17 mouse cellular contexts compared by ENCODE assay signal in genomic region chr5:34523958-34524485, GRCm38 (mm10). TPM values are rescaled to one million over a fixed set of nuclear protein-coding genes. Genes with fewer than 3 reads are reported as not detected.
DNase-seq lines count a peak whose midpoint lies in the region; ATAC-seq and TF ChIP-seq lines count a peak whose summit lies in the region.
"Had no signal": no experiment of that assay in that cellular context is flagged by ENCODE, and none has a peak within 500 bp of the region (broad histone marks: within the 10 kb centered on the region; RNA-seq: fewer than 3 reads in every experiment).

No protein-coding gene starts in this region.

- H3K27me3 ChIP-seq in intestine, postnatal 0 days (replicated peaks; ENCODE audit: control insufficient read depth, insufficient read depth, low read length) = no peaks in the 10 kb centered on the region
- H3K27me3 ChIP-seq in intestine, embryonic 15.5 days (replicated peaks) = no peaks in the 10 kb centered on the region
- H3K27me3 ChIP-seq in midbrain, embryonic 11.5 days (ENCODE audit: control insufficient read depth, insufficient read depth, low read length) = peaks cover 4% of the 10 kb centered on the region
- no peaks in the 10 kb centered on the region for H3K27me3 ChIP-seq in midbrain, embryonic 16.5 days (ENCODE audit: control insufficient read depth, insufficient read depth, low read depth, low read length)
- H3K27me3 ChIP-seq in cerebellum, adult 2 months (ENCODE audit: control insufficient read depth, insufficient read depth, low read length) = no peaks in the 10 kb centered on the region
- H3K27me3 ChIP-seq: embryonic facial prominence, embryonic 15.5 days; lung, embryonic 15.5 days; Patski had no signal

- no peak overlapping the region for H3K9ac ChIP-seq in intestine, postnatal 0 days (ENCODE audit: low read depth, low read length)
- no peak overlapping the region for H3K9ac ChIP-seq in intestine, embryonic 15.5 days
- H3K9ac ChIP-seq in midbrain, embryonic 11.5 days (ENCODE audit: low read length) = no peak overlapping the region
- H3K9ac ChIP-seq in midbrain, embryonic 16.5 days (ENCODE audit: low read depth, low read length) = no peak overlapping the region
- H3K9ac ChIP-seq: embryonic facial prominence, embryonic 15.5 days; forebrain, embryonic 12.5 days; hindbrain, embryonic 15.5 days; kidney, embryonic 15.5 days; lung, embryonic 15.5 days had no signal

- no peak for ATAC-seq in intestine, postnatal 0 days
- no peak for ATAC-seq in intestine, embryonic 15.5 days
- no peak for ATAC-seq in midbrain, embryonic 11.5 days (ENCODE audit: low FRiP score)
- no peak for ATAC-seq in midbrain, embryonic 16.5 days
- ATAC-seq: Patski had no signal

- 61% methylated on average over 4 of the region's 4 CpGs for WGBS in intestine, postnatal 0 days
- 60% methylated on average over 4 of the region's 4 CpGs for WGBS in intestine, embryonic 15.5 days
- 65% methylated on average over 4 of the region's 4 CpGs for WGBS in midbrain, embryonic 11.5 days
- 65% methylated on average over 4 of the region's 4 CpGs for WGBS in midbrain, embryonic 16.5 days
- 79% methylated on average over 4 of the region's 4 CpGs for WGBS in cerebellum, adult 2 months

- H3K27ac ChIP-seq in intestine, postnatal 0 days (ENCODE audit: low read depth, low read length) = no peak overlapping the region
- no peak overlapping the region for H3K27ac ChIP-seq in intestine, embryonic 15.5 days
- no peak overlapping the region for H3K27ac ChIP-seq in midbrain, embryonic 11.5 days (ENCODE audit: low read depth, low read length)
- H3K27ac ChIP-seq in midbrain, embryonic 16.5 days (ENCODE audit: low read length) = no peak overlapping the region
- no peak overlapping the region for H3K27ac ChIP-seq in cerebellum, adult 2 months (ENCODE audit: insufficient read depth, low read length)
- H3K27ac ChIP-seq: embryonic facial prominence, embryonic 15.5 days; forebrain, embryonic 12.5 days; hindbrain, embryonic 15.5 days; kidney, embryonic 15.5 days; lung, embryonic 15.5 days; midbrain, embryonic 10.5 days had no signal

- H3K4me2 ChIP-seq in intestine, postnatal 0 days (replicated peaks; ENCODE audit: low read depth) = no peak overlapping the region
- no peak overlapping the region for H3K4me2 ChIP-seq in intestine, embryonic 15.5 days (replicated peaks)
- no peak overlapping the region for H3K4me2 ChIP-seq in midbrain, embryonic 11.5 days
- no peak overlapping the region for H3K4me2 ChIP-seq in midbrain, embryonic 16.5 days (ENCODE audit: low read length)
- H3K4me2 ChIP-seq: embryonic facial prominence, embryonic 15.5 days; forebrain, embryonic 12.5 days; hindbrain, embryonic 15.5 days; kidney, embryonic 15.5 days; lung, embryonic 15.5 days had no signal

- no peak for TF ChIP-seq POLR2A in cerebellum, adult 2 months (IDR thresholded peaks at IDR 0.05; ENCODE audit: borderline replicate concordance, insufficient read depth, low read length)

- peak; percentile 41 for TF ChIP-seq CTCF in intestine, postnatal 0 days (IDR thresholded peaks at IDR 0.05; ENCODE audit: low read depth)
- TF ChIP-seq CTCF in cerebellum, adult 2 months (IDR thresholded peaks at IDR 0.05; ENCODE audit: borderline replicate concordance, insufficient read depth, low read depth, low read length) = no peak

- peak; percentile 77 for DNase-seq in midbrain, embryonic 11.5 days (ENCODE audit: low spot score, missing footprints)
- peak; percentile 56 to 59 for DNase-seq in B cell, adult 2 months
- peak; percentile 53 for DNase-seq in naive thymus-derived CD4-positive, alpha-beta T cell, adult 2 months (ENCODE audit: low read depth)
- DNase-seq in cerebellum, adult 2 months = no peak
- DNase-seq in adrenal gland, adult (ENCODE audit: inconsistent age in 2 of 2, low spot score in 1 of 2) = no peak
- DNase-seq: cerebellum, adult 18-20 months; layer of hippocampus, adult 9-11 months had no signal

- H3K9me3 ChIP-seq in intestine, postnatal 0 days (ENCODE audit: control insufficient read depth) = no peaks in the 10 kb centered on the region
- no peaks in the 10 kb centered on the region for H3K9me3 ChIP-seq in intestine, embryonic 15.5 days
- no peaks in the 10 kb centered on the region for H3K9me3 ChIP-seq in midbrain, embryonic 11.5 days (ENCODE audit: control insufficient read depth, low read length)
- no peaks in the 10 kb centered on the region for H3K9me3 ChIP-seq in midbrain, embryonic 16.5 days (replicated peaks; ENCODE audit: control insufficient read depth, low read length, poor library complexity, severe bottlenecking)
- H3K9me3 ChIP-seq: embryonic facial prominence, embryonic 15.5 days; forebrain, embryonic 12.5 days; hindbrain, embryonic 15.5 days; kidney, embryonic 15.5 days; lung, embryonic 15.5 days; midbrain, embryonic 10.5 days had no signal

- H3K36me3 ChIP-seq in intestine, postnatal 0 days (ENCODE audit: control insufficient read depth, insufficient read depth) = no peaks in the 10 kb centered on the region
- no peaks in the 10 kb centered on the region for H3K36me3 ChIP-seq in intestine, embryonic 15.5 days
- no peaks in the 10 kb centered on the region for H3K36me3 ChIP-seq in midbrain, embryonic 11.5 days (ENCODE audit: control insufficient read depth, insufficient read depth, low read length)
- H3K36me3 ChIP-seq in midbrain, embryonic 16.5 days (ENCODE audit: control insufficient read depth, insufficient read depth, low read length) = no peaks in the 10 kb centered on the region
- H3K36me3 ChIP-seq: embryonic facial prominence, embryonic 15.5 days; forebrain, embryonic 12.5 days; hindbrain, embryonic 15.5 days; kidney, embryonic 15.5 days; lung, embryonic 15.5 days; midbrain, embryonic 10.5 days had no signal

- H3K4me3 ChIP-seq in intestine, postnatal 0 days (ENCODE audit: low read depth, low read length) = no peak overlapping the region
- H3K4me3 ChIP-seq in intestine, embryonic 15.5 days (replicated peaks) = no peak overlapping the region
- no peak overlapping the region for H3K4me3 ChIP-seq in midbrain, embryonic 11.5 days (ENCODE audit: low read depth, low read length)
- H3K4me3 ChIP-seq in midbrain, embryonic 16.5 days (ENCODE audit: low read depth, low read length) = no peak overlapping the region
- H3K4me3 ChIP-seq in cerebellum, adult 2 months (replicated peaks; ENCODE audit: insufficient read depth, low read depth, low read length) = no peak overlapping the region
- H3K4me3 ChIP-seq: embryonic facial prominence, embryonic 15.5 days; forebrain, embryonic 12.5 days; hindbrain, embryonic 15.5 days; kidney, embryonic 15.5 days; lung, embryonic 15.5 days; midbrain, embryonic 10.5 days had no signal

- H3K4me1 ChIP-seq in intestine, postnatal 0 days (replicated peaks; ENCODE audit: control insufficient read depth, insufficient read depth, low read length) = no peaks in the 10 kb centered on the region
- peaks cover 5% of the 10 kb centered on the region; the same call in 1 of the 2 replicates for H3K4me1 ChIP-seq in intestine, embryonic 15.5 days (replicated peaks)
- no peaks in the 10 kb centered on the region for H3K4me1 ChIP-seq in midbrain, embryonic 11.5 days (ENCODE audit: control insufficient read depth, insufficient read depth, low read length)
- no peaks in the 10 kb centered on the region for H3K4me1 ChIP-seq in midbrain, embryonic 16.5 days (ENCODE audit: control insufficient read depth, insufficient read depth, low read length)
- H3K4me1 ChIP-seq in cerebellum, adult 2 months (ENCODE audit: control insufficient read depth, insufficient read depth, low read length) = no peaks in the 10 kb centered on the region

RNA-seq across cellular contexts. Expression of gene Sh3bp2, which starts 1.6 kb away (rescaled TPM):
- polyA plus RNA-seq in intestine, postnatal 0 days (2015; fragmentation: Nextera tagmentation; extraction: Ambion mirVana) = 3.6 and 6.1 TPM in 2 replicates
- polyA plus RNA-seq in intestine, embryonic 15.5 days (2015; fragmentation: Nextera tagmentation; extraction: Ambion mirVana) = 4.5 and 6.2 TPM in 2 replicates
- 7.0 and 12.4 TPM in 2 replicates for polyA plus RNA-seq in midbrain, embryonic 11.5 days (2014; fragmentation: Nextera tagmentation; extraction: Ambion mirVana)
- 21.8 and 28.5 TPM in 2 replicates for polyA plus RNA-seq in midbrain, embryonic 16.5 days (2015; fragmentation: Nextera tagmentation; extraction: Ambion mirVana)
- 3.2 and 3.6 TPM in 2 replicates for polyA plus RNA-seq in cerebellum, adult 2 months (2012; rRNA removed)

RNA-seq across cellular contexts. Expression of gene Tnip2, which starts 10.2 kb away (rescaled TPM):
- polyA plus RNA-seq in intestine, postnatal 0 days (2015; fragmentation: Nextera tagmentation; extraction: Ambion mirVana) = 8.9 and 10.3 TPM in 2 replicates
- polyA plus RNA-seq in intestine, embryonic 15.5 days (2015; fragmentation: Nextera tagmentation; extraction: Ambion mirVana) = 14.4 and 16.2 TPM in 2 replicates
- 4.4 and 5.5 TPM in 2 replicates for polyA plus RNA-seq in midbrain, embryonic 11.5 days (2014; fragmentation: Nextera tagmentation; extraction: Ambion mirVana)
- 9.2 and 14.1 TPM in 2 replicates for polyA plus RNA-seq in midbrain, embryonic 16.5 days (2015; fragmentation: Nextera tagmentation; extraction: Ambion mirVana)
- 9.6 and 10.0 TPM in 2 replicates for polyA plus RNA-seq in cerebellum, adult 2 months (2012; rRNA removed)

RNA-seq across cellular contexts. Expression of gene Add1, which starts 49.4 kb away (rescaled TPM):
- polyA plus RNA-seq in intestine, postnatal 0 days (2015; fragmentation: Nextera tagmentation; extraction: Ambion mirVana) = 59.4 and 62.7 TPM in 2 replicates
- polyA plus RNA-seq in intestine, embryonic 15.5 days (2015; fragmentation: Nextera tagmentation; extraction: Ambion mirVana) = 141 and 149 TPM in 2 replicates
- 150 and 160 TPM in 2 replicates for polyA plus RNA-seq in midbrain, embryonic 11.5 days (2014; fragmentation: Nextera tagmentation; extraction: Ambion mirVana)
- 203 and 212 TPM in 2 replicates for polyA plus RNA-seq in midbrain, embryonic 16.5 days (2015; fragmentation: Nextera tagmentation; extraction: Ambion mirVana)
- 303 and 315 TPM in 2 replicates for polyA plus RNA-seq in cerebellum, adult 2 months (2012; rRNA removed)

Comparison
In these comparisons a context has a peak if more than half of its experiments do, and no peak if none do; other contexts are left out.
1. DNase-seq: peak in midbrain, embryonic 11.5 days (single experiment), B cell, adult 2 months (2 of 2) and naive thymus-derived CD4-positive, alpha-beta T cell, adult 2 months (single experiment); none in cerebellum, adult 2 months (0 of 2) and adrenal gland, adult (0 of 2).